Mouse (Mus musculus): ENCODE measurements around the gene Lipk.

Lipk gene

DNA sequence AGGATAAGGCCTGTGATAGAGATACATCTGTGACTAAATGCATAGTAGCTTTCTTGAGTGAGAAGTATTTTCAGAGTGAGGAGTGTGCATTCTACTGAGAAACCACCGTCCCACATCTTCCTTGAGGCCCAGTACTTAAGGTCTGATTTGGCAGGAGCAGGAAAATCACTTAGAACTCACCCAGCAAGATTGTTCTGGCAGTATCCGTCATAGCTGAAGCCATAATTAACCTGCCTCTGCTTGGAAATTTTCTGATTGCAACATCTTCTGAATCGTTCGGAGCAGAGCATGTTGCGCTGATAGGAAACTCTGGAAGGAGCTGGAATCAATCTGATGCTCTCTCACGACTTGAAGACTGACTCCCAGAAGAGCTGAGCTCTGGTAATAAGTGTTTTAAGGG, at the start of gene Lipk:
Lipk (plus strand) TSS at position 289 of the 400 bp plus-strand sequence.
- no peak for DNase-seq

DNA sequence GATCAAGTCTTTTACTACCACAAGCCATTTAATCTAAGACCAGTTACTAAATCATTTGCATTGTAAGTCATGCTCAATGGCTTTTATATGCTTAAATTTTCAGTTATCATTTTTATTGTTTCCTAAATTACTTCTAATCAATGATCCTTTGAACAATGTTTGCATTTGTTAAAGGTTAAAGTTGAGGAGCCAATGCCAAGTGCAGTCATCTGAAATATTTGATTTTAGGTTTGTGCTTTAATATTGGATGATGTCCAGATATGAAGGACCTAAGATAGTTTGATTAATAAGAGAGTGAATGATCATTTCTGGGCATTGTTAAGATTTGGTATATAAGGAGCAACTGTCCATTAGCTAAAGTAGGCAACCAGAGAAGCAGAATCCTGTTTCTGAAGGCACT, 47.2 kb upstream of the Lipk start, which contains the start of gene Lipf:
Lipf (plus strand) TSS at position 301 of the 400 bp plus-strand sequence.
- no peak for DNase-seq

DNA sequence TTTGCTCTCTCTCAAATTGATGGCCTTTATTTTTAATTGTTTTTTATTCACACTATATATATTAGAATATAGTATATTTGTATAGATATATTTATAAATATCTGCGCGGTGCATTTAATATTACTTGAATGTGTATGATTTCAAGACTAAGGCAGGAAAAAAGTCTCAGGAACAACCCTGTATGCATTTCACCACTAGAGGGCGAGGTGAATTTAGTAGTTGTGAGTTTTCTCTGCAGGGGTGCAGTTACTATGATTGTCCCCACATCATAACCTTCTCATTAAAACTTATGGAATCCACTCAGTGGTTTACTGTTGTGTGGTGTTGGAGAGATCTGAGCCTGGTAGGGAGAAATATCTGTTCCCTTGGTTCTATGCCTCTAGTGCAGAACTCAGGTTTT, 29.1 kb upstream of the Lipk start:
- no peak for DNase-seq

DNA sequence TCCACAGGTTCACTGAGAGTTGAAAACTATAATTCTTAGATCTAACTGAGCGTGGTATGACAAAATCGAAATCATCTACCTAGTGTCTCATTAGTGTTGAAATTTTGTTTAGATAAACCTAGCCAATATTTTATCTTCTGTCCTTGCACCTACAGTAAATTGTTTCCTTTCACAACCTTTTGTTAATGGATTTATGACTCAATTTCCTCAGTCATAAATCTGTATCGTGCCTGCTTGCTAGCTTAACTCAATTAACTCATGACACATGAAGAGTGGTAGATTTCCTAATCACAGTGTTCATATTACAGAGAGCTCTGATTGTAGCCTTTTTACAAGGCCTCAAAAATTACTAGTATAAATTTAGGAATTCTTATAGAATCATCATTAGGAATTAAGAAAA, 25.0 kb upstream of the Lipk start:
- DNase-seq, result no peak

DNA sequence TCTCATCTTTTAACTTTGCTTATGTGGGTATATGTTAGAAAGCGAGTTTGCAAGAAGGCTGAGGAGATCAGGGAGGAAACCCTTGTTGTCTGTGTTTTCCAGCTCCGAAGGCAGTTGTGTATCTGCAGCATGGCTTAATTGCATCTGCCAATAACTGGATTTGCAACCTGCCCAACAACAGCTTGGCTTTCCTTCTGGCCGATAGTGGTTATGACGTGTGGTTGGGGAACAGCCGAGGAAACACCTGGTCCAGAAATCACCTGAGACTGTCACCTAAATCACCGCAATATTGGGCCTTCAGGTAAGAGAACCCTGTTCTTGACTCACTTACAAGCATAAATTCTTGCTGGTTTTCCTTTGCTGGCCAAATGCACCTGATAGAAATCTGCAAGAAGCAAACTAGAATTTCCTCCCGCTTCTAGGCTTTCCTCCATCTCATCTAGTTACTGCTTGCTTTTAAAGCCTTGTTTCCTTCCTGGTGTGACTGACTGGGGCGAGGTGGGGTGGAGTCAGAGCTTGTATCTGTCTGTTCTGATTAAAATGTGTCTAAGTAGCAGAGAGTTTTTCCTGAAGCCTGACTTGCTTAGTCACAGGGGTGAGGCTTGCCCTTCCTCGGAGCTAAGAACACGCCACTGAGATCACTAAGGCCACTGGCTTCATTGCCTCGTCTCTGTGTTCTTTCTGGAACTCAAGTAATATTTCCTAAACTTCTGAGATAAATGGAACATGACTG, 13.5 kb downstream of the Lipk start:
- no peak for DNase-seq

DNA sequence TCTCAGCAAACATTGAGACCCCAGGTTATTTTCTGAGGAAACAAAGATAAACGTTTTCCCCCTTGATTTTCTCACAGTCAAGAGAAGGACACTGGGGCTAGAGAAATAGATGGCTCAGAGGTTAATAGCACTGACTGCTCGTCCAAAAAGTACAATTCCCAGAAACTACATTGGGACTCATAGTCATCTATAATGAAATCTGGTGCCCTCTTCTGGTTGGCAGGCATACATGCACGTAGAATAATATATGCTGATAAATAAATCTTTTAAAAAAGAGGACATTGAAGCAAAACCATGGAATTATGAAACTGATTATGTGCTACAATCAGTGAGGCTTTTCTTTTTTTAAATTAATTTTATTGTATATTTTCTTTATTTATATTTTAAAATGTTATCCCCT, 14.7 kb downstream of the Lipk start:
- no peak for DNase-seq

DNA sequence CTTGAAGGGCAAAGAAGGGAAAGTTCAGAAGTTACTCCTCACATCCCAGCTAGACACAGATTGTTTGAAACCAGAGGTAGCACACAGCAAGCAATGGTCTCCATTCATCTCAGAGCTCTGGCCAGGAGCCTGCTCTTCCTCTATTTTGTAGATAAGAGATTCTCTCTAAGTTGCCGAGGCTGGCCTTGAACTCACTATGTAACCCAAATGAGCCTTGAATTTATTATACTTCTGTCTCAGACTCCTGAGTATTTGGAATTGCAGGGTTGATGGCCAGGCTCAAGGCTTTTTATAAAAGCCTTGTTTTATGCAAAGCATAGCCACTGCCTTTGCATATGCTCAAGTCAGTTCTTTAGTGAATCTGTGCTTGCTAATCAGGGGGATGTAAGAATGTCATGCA, 31.6 kb downstream of the Lipk start:
- DNase-seq, result no peak

DNA sequence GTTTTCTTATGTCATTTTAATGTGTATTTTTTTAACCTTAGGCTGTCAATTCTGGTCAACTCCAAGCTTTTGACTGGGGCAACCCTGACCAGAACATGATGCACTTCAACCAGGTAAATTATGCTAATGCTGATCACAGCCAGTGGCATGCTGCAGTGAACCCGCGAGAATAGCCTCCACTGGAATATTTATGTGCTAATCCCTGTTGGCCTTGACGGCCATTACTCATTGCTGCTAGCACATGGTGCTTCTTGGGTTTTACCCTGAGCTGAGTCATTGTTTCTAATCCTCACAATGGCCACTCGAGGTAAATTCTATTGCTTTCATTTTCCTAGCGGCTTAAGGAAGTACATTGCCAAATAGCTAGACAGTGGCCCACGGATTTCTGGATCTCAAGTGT, 34.9 kb downstream of the Lipk start:
- no peak for DNase-seq

DNA sequence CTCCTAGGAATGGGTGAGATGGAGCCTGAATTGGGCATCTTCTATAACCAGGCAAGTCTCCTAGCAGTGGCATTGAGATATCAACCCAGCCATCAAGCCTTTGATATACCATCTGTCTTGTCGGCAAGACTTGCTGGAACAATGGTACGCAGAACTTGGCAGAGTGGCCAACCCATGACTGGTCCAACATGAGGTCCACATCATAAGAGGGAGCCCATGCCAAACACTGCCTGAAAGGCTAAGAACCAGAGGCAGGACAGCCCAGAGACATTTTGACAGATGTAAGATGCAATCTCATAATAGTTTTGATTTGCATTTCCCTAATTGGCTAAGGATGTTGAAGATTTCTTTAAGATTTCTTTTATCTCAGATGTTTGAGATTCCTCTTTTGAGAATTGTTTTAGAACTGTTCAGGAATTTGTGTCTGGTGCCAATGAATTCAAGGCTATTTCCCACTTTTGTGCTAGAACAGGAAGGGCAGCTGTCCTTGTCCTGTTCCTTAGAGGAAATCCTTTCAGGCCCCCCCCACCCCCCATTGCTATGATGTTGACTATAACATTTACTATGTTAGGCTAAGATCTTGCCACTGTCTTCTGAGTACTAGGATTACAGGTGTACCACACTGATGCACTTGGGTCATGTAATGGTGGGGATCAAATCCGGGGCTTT, 41.4 kb downstream of the Lipk start:
- no peak for DNase-seq

DNA sequence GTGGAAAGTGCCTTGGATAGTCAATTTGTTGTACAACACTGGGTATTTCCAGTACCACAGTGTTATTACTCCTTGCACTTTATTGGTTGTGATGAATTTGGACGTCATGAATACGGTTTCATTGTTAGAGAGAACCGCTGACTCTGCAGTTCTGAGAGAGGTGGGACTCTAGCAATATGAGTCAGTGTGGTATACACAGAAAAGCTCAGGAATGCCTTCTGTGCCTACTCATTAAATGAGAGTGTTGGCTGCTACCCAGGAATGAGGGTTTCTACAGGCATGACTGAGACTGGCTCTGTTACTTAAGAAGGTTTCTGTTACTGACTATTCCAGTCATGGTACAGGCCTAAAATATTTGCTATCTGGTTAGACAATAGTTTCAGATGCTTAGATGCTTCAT, 43.4 kb downstream of the Lipk start:
- DNase-seq, result no peak

DNA sequence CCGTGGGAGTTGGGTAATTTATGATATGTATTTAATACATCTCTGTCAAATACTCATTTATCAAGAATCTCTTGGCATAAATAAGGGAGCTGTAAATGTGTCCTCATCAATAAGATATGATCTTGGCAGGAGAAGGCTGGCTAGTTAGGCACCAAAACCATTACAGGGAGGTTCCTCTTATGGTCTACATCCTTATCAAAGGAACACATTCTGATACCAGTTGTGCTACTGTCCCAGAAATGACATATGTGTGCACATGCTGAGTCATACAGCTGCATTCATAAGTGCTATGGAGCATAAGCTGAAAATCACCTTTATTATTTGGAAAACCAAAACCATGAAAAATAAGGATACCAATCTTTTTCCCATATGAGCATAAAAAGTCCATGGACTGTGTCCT, 55.5 kb downstream of the Lipk start:
- DNase-seq, result no peak

DNA sequence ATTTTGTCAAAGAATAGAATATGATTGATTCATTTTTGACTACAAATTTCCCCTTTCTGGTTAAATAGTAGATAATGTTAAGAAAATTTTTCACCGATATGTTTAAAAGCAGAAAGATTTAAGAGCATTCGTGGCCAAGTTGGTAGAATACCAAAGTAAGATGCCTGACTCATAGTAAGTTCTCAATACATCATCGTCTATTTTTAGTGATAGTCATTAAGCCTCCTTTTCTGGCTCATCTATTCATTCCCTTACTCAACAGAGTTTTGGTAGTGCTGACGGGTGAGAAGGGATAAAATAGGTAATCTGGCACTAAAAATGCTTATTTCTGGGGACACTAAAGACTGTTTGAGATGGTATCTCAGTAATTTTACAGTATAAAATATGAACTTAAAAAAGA, 56.0 kb downstream of the Lipk start:
- no peak for DNase-seq

DNA sequence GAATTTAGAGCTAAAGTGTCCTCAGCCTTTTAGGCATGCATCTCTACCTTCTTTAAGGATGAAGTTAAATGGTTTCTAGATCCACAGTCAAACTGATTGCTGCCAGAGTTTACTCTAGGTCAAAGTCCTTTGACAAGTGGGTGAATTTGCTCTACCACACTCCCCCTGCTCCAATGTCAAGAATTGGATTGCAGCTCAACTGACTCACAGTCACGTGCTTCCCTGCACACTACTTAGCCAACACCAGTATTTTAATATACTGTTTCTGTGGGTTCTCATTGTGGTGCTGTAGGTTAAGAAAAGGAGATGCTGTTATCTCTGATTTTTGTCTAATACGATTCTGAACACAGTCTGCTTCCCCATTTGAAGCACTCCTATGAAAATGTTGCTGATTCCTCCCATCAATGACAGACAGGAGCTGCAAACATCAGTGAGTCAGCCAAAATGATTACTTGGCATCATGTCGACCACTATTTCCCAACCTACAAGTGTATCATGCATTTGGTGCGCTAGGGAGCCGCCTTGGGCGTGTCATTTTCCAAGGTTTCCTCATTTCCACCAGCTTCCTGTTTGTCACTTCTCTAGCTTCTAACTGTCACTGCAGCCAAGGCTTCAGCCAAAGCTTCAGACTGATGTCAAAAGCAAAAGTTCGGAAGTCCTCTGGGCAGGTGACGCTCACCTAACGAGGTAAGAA, 58.8 kb downstream of the Lipk start, which contains the start of gene Lipn:
Lipn (plus strand) TSS at position 580 of the 694 bp plus-strand sequence.
- no peak for DNase-seq

DNA sequence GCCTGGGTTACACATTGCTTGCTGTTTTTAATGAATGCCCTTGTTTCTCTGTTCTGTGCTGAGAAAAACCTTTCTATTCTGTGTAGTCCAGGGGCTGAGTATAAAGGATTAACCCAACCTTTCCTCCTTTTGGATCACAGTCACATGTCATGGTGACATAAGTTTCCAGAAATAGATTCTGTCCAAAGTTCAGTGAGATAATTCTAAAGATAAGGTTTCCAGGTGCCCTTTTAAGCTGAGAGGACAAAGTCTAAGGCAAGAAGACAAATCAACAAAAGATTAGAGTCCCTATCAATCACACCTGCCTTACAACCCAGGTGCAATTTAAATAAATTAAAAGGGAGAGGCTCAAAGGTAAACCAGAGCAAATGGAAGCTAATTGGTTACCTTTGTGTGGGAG, 66.1 kb downstream of the Lipk start:
- no peak for DNase-seq

DNA sequence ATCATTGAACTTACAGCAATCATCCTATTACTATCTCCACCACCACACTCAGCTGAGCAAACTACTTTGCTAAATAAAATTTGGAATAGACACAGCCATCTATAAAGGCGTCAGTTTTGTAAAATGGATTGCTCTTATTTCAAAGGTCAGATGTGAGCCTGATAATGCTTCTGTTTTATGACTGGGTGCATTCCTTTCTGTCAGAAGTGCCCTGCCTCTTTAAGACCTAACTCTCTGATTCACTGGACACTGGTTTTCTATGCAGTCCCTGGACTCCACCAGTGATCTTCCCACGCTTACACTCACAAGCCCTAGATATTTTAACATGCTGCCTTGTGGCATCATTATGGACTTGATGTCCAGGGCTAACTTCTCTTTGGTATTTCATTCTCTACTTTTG, 70.0 kb downstream of the Lipk start:
- DNase-seq, result no peak

DNA sequence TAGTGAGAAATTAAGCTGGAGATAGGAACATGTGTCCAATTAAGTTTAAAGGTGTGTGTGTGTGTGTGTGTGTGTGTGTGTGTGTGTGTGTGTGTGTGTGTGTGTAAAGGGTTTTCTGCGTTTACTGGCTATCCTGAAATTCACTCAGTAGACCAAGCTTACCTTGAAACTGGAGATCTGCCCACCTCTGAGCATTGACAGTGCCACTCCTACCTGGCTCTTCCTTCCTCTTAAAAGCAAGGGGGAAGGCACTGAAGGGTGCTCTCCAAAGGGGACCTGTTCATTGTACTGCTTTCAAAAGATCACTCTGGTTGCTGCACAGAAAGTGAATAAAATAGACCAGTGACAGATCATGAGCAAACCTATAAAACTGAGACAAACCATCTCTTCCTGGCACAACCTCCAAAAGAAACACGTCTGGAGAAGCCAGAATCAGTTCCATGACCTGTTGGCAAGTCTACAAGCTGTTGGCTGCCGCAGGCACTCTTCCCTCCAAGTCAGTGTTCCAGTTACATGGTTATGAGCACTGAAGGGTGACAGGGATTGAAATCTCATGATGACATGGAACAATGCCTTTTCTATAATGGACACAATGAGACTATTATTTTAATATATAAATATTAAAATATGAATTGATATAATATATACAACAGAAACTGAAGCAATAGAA, 81.1 kb downstream of the Lipk start:
- no peak for DNase-seq

DNA sequence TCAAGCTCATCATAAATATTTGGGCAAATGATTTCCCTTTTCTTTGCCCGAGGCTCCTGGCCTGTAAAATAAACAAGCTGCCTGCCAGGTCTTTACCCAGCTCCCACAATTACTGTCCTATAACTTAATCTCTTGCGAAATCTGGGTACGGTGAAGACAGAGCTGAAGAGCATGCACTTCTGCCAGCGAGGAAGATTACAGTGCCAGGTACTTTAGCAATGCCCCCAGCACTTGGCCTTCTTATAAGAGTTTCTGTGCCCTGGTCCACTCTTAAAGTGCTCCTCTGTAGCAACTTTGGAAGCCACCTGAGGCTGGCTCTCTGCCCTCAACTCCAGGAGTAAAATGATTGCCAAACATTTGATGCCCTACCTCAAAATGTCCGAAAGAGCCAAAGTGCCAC, 87.3 kb downstream of the Lipk start:
- DNase-seq, result no peak

DNA sequence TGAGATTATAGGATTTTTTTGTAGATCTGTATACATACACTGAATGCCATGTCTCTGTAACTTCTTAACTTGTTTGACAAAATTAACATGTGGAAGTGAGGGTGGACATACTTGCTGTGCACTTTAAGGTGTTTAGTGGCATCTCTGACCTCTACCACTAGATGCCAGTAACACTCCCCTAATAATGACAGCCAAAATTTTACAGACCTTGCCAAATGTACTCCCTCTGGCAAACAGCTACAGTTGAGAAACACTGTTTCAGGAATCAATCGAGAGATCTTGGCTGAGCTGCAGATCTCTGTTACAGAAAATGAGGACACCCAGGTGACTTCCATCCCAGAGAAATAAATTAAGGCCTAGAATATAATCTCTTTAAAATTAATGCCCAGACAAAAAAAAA, 88.1 kb downstream of the Lipk start:
- DNase-seq, result no peak

All from cerebellum, adult 11 months (tissue).